Comparison of ENCODE assay signal across 31 mouse cellular contexts in genomic region chr10:29497205-29497822, GRCm38 (mm10). TPM values are rescaled to one million over a fixed set of nuclear protein-coding genes. Genes with fewer than 3 reads are reported as not detected.
"Had no signal": no experiment of that assay in that cellular context is flagged by ENCODE, and none has a peak within 500 bp of the region (broad histone marks: within the 10 kb centered on the region; RNA-seq: fewer than 3 reads in every experiment).

No protein-coding gene starts in this region.

- H3K27ac ChIP-seq: limb, embryonic 10.5 days; limb, embryonic 12.5 days; limb, embryonic 13.5 days; limb, embryonic 15.5 days; liver, embryonic 12.5 days; liver, embryonic 13.5 days; liver, embryonic 14.5 days; liver, embryonic 15.5 days; lung, embryonic 15.5 days; macrophage; midbrain, embryonic 10.5 days; midbrain, embryonic 12.5 days; midbrain, embryonic 13.5 days; midbrain, embryonic 15.5 days; neural tube, embryonic 12.5 days had no signal

- H3K36me3 ChIP-seq: limb, embryonic 15.5 days; liver, embryonic 12.5 days; liver, embryonic 13.5 days; liver, embryonic 15.5 days; lung, embryonic 15.5 days; midbrain, embryonic 10.5 days; midbrain, embryonic 12.5 days; midbrain, embryonic 13.5 days; midbrain, embryonic 15.5 days; neural tube, embryonic 12.5 days had no signal

- H3K4me2 ChIP-seq: limb, embryonic 12.5 days; limb, embryonic 13.5 days; limb, embryonic 15.5 days; liver, embryonic 11.5 days; liver, embryonic 12.5 days; liver, embryonic 13.5 days; liver, embryonic 15.5 days; lung, embryonic 14.5 days; lung, embryonic 15.5 days; midbrain, embryonic 11.5 days; midbrain, embryonic 12.5 days; midbrain, embryonic 13.5 days; midbrain, embryonic 15.5 days; neural tube, embryonic 12.5 days had no signal

- ATAC-seq: liver, embryonic 12.5 days; liver, postnatal 0 days; lung, postnatal 0 days; midbrain, embryonic 13.5 days; midbrain, embryonic 15.5 days; midbrain, embryonic 16.5 days had no signal

- H3K9me3 ChIP-seq: limb, embryonic 10.5 days; limb, embryonic 12.5 days; limb, embryonic 13.5 days; limb, embryonic 15.5 days; liver, embryonic 12.5 days; liver, embryonic 13.5 days; liver, embryonic 15.5 days; lung, embryonic 15.5 days; megakaryocyte, embryonic 14.5 days; midbrain, embryonic 10.5 days; midbrain, embryonic 12.5 days; midbrain, embryonic 13.5 days; midbrain, embryonic 15.5 days; neural tube, embryonic 12.5 days had no signal

- H3K27me3 ChIP-seq: limb, embryonic 12.5 days; limb, embryonic 13.5 days; limb, embryonic 15.5 days; liver, embryonic 12.5 days; liver, embryonic 13.5 days; liver, embryonic 15.5 days; lung, embryonic 15.5 days; megakaryocyte, embryonic 14.5 days; midbrain, embryonic 12.5 days; midbrain, embryonic 13.5 days; midbrain, embryonic 15.5 days; neural tube, embryonic 12.5 days had no signal

- H3K4me3 ChIP-seq: limb, embryonic 10.5 days; limb, embryonic 12.5 days; limb, embryonic 13.5 days; limb, embryonic 15.5 days; liver, embryonic 12.5 days; liver, embryonic 13.5 days; liver, embryonic 15.5 days; lung, embryonic 15.5 days; megakaryocyte, embryonic 14.5 days; midbrain, embryonic 10.5 days; midbrain, embryonic 12.5 days; midbrain, embryonic 13.5 days; midbrain, embryonic 15.5 days; myocyte; neural tube, embryonic 12.5 days had no signal

- DNase-seq: left cerebral cortex, postnatal 4 days; liver; liver, embryonic 13.5 days; liver, postnatal 0 days; lung, adult 18-20 months; lung, adult 2 months; lung, embryonic 14.5 days; lung, postnatal 14 days; lung, postnatal 36 days; lung, postnatal 4 days; midbrain, embryonic 14.5 days had no signal

- H3K9ac ChIP-seq: limb, embryonic 12.5 days; limb, embryonic 13.5 days; limb, embryonic 15.5 days; liver, embryonic 12.5 days; liver, embryonic 13.5 days; liver, embryonic 14.5 days; liver, embryonic 15.5 days; liver, postnatal 0 days; lung, embryonic 14.5 days; lung, embryonic 15.5 days; midbrain, embryonic 12.5 days; midbrain, embryonic 13.5 days; midbrain, embryonic 15.5 days; neural tube, embryonic 12.5 days had no signal

- H3K4me1 ChIP-seq: limb, embryonic 10.5 days; limb, embryonic 12.5 days; limb, embryonic 13.5 days; limb, embryonic 15.5 days; liver, embryonic 12.5 days; liver, embryonic 13.5 days; liver, embryonic 15.5 days; lung, embryonic 15.5 days; megakaryocyte, embryonic 14.5 days; midbrain, embryonic 10.5 days; midbrain, embryonic 12.5 days; midbrain, embryonic 13.5 days; midbrain, embryonic 15.5 days; neural tube, embryonic 12.5 days had no signal

RNA-seq across cellular contexts. Expression of gene Rspo3, which starts 38.4 kb away (rescaled TPM):
- polyA plus RNA-seq: macrophage had no signal
